Mouse (Mus musculus) CH12F3 (cell line): Measurements from ENCODE around the gene Slc4a10.

Experiments used
- in situ Hi-C: fragments of 300-500 bp; cut with MboI; formaldehyde crosslinking; loops from 2 replicates; pipeline ENCODE4 v1.14.3; 2020; ENCODE audit warnings: low sequenced_read_pairs

The Slc4a10 gene

GRCm38 (mm10) chr2:62271840-62272239 lies 225.6 kb downstream of the Slc4a10 start:
- in situ Hi-C loops: no loop called here

- in situ Hi-C loops: no loop called here
Observed at GRCm38 (mm10) chr2:62278779-62279178, 232.5 kb downstream of the Slc4a10 start.

DNA sequence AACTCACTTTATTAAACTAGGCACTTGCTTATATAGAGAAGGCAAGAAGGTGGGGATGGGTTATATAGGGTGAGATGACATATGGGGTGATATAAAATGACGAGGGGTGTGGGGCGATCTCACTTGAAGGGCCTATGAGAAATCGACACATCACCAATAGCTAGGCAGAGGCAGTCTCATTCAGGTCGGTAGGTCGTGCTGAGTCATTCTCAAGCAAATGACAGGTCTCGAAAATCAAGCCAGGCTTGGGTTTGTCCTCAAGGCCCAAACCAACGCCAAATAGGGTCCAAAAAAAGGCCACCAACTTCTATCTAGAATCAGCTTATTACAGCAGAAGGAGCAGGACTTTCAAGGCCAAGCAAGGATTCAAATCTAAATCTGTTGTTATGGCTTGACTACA lies 233.5 kb downstream of the Slc4a10 start:
- in situ Hi-C loops: no loop called here

GRCm38 (mm10) chr2:62285026-62285425 lies 238.8 kb downstream of the Slc4a10 start:
- in situ Hi-C loops: no loop called here

GRCm38 (mm10) chr2:62285847-62286246 lies 239.6 kb downstream of the Slc4a10 start:
- in situ Hi-C loops: no loop called here

GRCm38 (mm10) chr2:62287532-62287931 lies 241.3 kb downstream of the Slc4a10 start:
- in situ Hi-C loops: no loop called here

DNA sequence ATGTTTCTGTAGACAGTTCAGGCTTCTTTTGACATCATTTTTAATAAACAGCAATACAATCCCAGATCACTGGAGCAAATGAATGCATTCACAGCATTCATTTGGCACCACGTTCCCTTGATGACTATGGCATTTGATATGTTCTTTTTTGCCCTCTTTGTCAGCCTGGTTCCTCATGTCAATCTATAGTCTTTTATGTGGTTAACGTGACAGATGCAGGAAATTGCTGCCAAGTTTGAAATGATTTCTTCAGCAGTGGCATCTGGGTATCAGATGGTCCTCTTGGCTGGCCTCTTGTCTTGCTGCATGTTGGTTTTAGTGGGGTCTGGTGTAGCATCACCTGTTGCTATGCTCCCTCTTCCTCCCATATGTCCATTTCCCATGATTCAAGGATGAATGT lies 247.6 kb downstream of the Slc4a10 start:
- in situ Hi-C loops: no loop called here

DNA sequence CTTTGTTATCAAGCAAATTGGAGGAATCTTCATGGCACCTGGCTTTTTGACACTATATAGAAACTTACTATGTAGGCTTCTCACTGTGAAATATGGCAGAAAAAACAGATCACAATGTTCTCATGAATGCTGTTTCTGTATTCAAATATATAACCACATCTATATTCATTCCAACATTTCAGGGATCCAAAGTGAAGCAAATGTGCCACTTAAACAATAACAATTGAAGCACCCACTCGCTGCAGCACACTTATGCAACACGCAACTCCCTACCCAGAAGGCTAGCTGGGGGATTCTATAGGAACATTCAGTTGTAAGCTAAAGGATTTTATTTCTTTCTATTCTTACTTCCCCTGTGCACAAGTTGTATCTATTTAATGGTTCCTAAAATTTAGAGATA lies 255.5 kb downstream of the Slc4a10 start:
- in situ Hi-C loops: no loop called here

DNA sequence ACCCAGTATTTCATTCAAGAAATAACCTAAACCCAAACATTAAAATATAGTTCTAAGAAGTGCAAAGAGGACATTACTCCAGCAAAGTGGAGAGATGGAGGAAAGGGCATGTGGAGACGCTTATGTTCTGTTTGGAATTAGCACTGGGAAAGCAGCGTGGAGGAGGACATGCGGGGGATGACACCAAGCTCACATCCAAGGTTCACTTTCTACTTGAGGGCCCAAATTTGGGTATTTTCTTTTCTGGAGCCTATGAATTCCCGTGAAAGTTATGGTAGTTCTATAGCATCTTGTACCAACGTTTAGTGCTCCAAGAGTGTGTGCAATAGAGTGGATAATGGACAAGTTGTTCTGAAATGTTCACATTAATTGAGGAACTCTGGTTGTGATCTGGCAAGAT lies 260.7 kb downstream of the Slc4a10 start:
- in situ Hi-C loops: no loop called here

GRCm38 (mm10) chr2:62307477-62307876 lies 261.2 kb downstream of the Slc4a10 start:
- in situ Hi-C loops: no loop called here

DNA sequence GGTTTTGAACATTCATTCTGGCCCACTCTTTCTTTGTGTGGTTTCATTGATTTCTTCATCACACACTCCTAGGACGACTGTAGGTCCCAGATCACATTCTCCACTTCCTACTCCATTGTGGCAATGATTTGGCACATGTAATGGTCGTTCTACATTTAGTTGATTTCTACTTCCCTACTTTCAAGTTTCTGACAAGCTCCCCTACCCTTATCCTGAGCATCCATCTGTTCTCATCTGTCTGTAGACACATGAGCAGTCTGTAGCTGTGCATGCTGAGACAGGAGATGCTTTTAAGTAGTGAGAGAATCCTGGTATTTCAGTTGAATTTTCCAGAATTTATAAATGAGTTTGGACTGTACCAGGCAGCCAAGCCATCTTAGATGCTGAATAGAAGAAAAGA lies 270.7 kb downstream of the Slc4a10 start:
- in situ Hi-C loops: no loop called here

DNA sequence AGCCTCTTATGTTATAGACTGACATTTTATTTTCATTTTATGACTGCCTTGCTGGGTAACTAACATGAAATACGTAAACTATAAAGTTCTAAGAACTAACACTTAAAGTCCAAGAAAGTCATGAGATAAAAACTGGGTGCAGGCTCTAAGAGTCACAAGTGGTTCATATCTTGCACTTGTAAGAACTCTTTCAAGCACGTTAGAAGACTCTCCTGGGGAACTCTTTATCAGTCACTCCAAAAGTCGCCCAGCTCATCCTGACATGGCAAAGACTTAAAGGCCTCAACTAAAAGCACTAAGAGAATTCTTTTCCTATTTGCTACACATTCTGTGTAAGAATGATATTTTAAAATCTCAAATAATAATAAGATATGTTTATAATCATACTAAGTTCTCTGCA lies 273.2 kb downstream of the Slc4a10 start:
- in situ Hi-C loops: no loop called here

DNA sequence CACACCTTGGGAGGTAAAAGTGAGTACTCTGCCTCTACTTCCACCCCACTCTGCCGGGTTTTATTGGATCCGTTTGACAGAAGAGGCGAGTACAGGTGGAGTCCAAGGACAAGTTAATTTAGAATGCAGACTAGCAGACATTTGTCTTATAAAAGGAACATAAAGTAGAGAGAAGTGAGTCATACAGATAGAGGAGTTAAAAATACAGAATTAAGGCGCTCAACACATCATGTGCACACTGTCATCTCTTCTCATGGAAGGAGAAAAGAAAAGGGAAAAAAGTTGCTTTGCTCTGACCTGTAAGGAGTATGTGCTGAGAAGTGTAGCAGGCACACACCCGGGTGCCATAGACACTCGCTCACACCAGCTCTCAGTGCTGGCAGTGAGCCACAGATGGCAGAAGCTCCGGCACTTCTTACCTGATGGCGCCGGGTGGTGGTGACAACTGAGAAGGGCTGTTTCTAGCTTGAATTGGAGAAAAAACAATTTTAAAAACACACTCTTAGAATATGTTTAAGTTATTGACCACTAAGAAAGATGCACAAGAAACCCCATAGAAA lies 276.9 kb downstream of the Slc4a10 start:
- in situ Hi-C loops: no loop called here

DNA sequence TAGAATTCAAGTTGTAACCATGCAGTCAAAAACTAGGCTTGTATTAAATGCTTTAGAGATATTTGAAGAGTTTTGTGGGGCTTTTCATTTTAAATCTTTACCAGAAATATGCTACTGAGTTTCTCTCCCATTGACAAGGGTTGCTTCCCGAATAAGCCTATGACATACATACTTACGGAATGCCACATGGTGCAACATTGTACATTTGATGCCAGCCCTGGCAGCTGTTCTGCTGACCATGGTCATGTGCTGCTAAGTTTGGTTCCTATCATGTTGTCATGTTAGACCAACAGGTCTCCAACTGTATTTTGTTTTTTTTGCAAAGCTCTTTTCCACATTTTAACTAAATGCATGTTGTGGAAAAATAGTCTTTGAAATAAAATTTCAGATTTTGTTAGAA lies 279.1 kb downstream of the Slc4a10 start:
- in situ Hi-C loops: no loop called here

GRCm38 (mm10) chr2:62331913-62332312 lies 285.7 kb downstream of the Slc4a10 start:
- in situ Hi-C loops: loop anchor here (10.0 kb wide), 1 partner anchor 293 kb away; no protein-coding TSS in a partner anchor

DNA sequence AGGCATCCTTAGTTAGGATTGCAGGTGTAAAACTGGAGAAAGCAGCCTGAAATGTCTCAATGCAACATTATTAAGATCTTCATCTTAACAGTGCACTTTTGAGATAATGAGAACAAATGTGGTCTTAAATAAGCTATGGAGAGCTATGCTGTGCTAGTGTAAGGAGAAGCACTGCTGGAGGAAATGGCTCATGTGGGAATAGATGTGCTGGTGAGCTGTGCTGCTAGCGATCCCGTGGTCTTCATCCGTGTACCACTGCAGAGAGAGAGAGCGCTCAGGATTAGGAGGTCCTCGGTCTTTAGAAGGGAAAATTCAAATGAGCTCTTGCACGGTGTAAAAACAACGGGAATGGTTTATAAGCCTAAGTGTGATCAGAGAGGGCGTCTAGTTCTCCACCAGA lies 286.2 kb downstream of the Slc4a10 start:
- in situ Hi-C loops: loop anchor here (10.0 kb wide), 1 partner anchor 292 kb away; no protein-coding TSS in a partner anchor

GRCm38 (mm10) chr2:62334397-62335243 lies 288.4 kb downstream of the Slc4a10 start:
- in situ Hi-C loops: loop anchor here (10.0 kb wide), 1 partner anchor 290 kb away; no protein-coding TSS in a partner anchor

- in situ Hi-C loops: loop anchor here (10.0 kb wide), 1 partner anchor 288 kb away; no protein-coding TSS in a partner anchor
Observed at GRCm38 (mm10) chr2:62337086-62337485, 290.8 kb downstream of the Slc4a10 start.

- in situ Hi-C loops: loop anchor here (10.0 kb wide), 1 partner anchor 285 kb away; no protein-coding TSS in a partner anchor
Observed at GRCm38 (mm10) chr2:62339222-62339944, 293.1 kb downstream of the Slc4a10 start.

GRCm38 (mm10) chr2:62341061-62341733 lies 294.9 kb downstream of the Slc4a10 start:
- in situ Hi-C loops: no loop called here

- in situ Hi-C loops: no loop called here
Observed at GRCm38 (mm10) chr2:62341734-62342128, 295.5 kb downstream of the Slc4a10 start.
